Mouse (Mus musculus) lung, adult 2 months (tissue): ENCODE measurements around the gene Mlec.

Experiments
- CTCF ChIP-seq: fragments of 200-500 bp; IDR thresholded peaks from 2 replicates; pipeline ENCODE4 v1.5.1; 2011; ENCODE audit warnings: mild to moderate bottlenecking, low read length, control low read depth; ENCODE audit not compliant: insufficient read depth
- POLR2A ChIP-seq: fragments of 200-500 bp; IDR thresholded peaks from 2 replicates; pipeline ENCODE4 v1.6.1; 2011; ENCODE audit warnings: low read depth, mild to moderate bottlenecking, control low read depth, low read length, borderline replicate concordance; ENCODE audit errors: extremely low read depth

DNA sequence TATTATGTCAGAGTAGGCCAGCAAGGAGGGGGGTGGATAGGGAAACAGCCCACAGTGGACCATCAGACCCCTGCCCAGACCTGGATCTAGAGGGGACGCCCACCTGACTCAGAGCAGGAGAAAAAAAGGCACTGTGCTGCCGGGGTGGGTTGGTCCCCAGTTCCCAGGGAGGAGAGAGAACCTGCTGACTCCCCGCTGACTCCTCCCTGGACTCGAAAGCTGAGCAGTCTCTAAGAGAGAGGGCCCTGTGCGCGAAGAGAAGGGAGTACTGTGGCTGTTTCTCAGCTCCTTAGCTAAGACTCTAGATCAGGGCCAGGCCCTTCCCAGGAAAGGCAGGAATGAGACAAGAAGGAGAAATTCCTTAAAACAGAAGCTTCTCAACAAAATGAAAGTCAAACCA is 13.5 kb downstream of the Mlec start:
- TF ChIP-seq CTCF (no peak), POLR2A (no peak)
